9 mouse cellular contexts compared by ENCODE assay signal in genomic region chr7:128344928-128345653, GRCm38 (mm10). TPM values are rescaled to one million over a fixed set of nuclear protein-coding genes. Genes with fewer than 3 reads are reported as not detected.
A peak's percentile ranks its signal among the peaks of the same experiment; 100 is the strongest.
DNase-seq lines count a peak whose midpoint lies in the region; ATAC-seq and TF ChIP-seq lines count a peak whose summit lies in the region.
"Had no signal": no experiment of that assay in that cellular context is flagged by ENCODE, and none has a peak within 500 bp of the region (broad histone marks: within the 10 kb centered on the region; RNA-seq: fewer than 3 reads in every experiment).

No protein-coding gene starts in this region.

- H3K36me3 ChIP-seq in C2C12 (ENCODE audit: control insufficient read depth, insufficient read depth) = no peaks in the 10 kb centered on the region
- no peaks in the 10 kb centered on the region for H3K36me3 ChIP-seq in embryonic facial prominence, embryonic 12.5 days
- H3K36me3 ChIP-seq in heart, embryonic 12.5 days = no peaks in the 10 kb centered on the region
- H3K36me3 ChIP-seq in liver, embryonic 14.5 days (replicated peaks; ENCODE audit: control insufficient read depth, insufficient read depth, low read depth) = no peaks in the 10 kb centered on the region
- H3K36me3 ChIP-seq: heart, embryonic 13.5 days had no signal

- no peak overlapping the region for H3ac ChIP-seq in C2C12 (ENCODE audit: control insufficient read depth, insufficient read length, low read depth)

- H3K4me2 ChIP-seq in embryonic facial prominence, embryonic 12.5 days (replicated peaks) = no peak overlapping the region
- H3K4me2 ChIP-seq in heart, embryonic 12.5 days = no peak overlapping the region
- no peak overlapping the region for H3K4me2 ChIP-seq in liver, embryonic 14.5 days (ENCODE audit: low read depth)
- H3K4me2 ChIP-seq: heart, embryonic 13.5 days had no signal

- 59% methylated on average over 6 of the region's 6 CpGs for WGBS in embryonic facial prominence, embryonic 12.5 days
- 53% methylated on average over 6 of the region's 6 CpGs for WGBS in heart, embryonic 12.5 days
- WGBS in liver, embryonic 14.5 days (ENCODE audit: insufficient replicate concordance) = 50% methylated on average over 6 of the region's 6 CpGs
- 60% methylated on average over 6 of the region's 6 CpGs for WGBS in olfactory bulb, adult 2 months

- no peaks in the 10 kb centered on the region for H3K9me3 ChIP-seq in embryonic facial prominence, embryonic 12.5 days
- no peaks in the 10 kb centered on the region for H3K9me3 ChIP-seq in heart, embryonic 12.5 days (replicated peaks)
- H3K9me3 ChIP-seq in liver, embryonic 14.5 days (ENCODE audit: control insufficient read depth, low read length) = no peaks in the 10 kb centered on the region
- H3K9me3 ChIP-seq: heart, embryonic 13.5 days had no signal

- TF ChIP-seq EP300 in liver, embryonic 14.5 days (IDR thresholded peaks at IDR 0.05; ENCODE audit: low read depth) = no peak

- no peaks in the 10 kb centered on the region for H3K27me3 ChIP-seq in C2C12 (ENCODE audit: control insufficient read depth, insufficient read depth, insufficient read length)
- no peaks in the 10 kb centered on the region for H3K27me3 ChIP-seq in embryonic facial prominence, embryonic 12.5 days
- no peaks in the 10 kb centered on the region for H3K27me3 ChIP-seq in heart, embryonic 12.5 days (replicated peaks)
- H3K27me3 ChIP-seq in liver, embryonic 14.5 days (ENCODE audit: control insufficient read depth, insufficient read depth, low read length) = no peaks in the 10 kb centered on the region; the same call in 1 of the 2 replicates

- DNase-seq in adrenal gland, postnatal 14 days = peak; percentile 88
- DNase-seq in kidney, postnatal 36 days = peak; percentile 76 to 85
- DNase-seq in liver, embryonic 14.5 days (ENCODE audit: low read depth in 3 of 3, low spot score in 3 of 3) = peak; percentile 35 to 54 (median 39)
- peak; percentile 39 for DNase-seq in testis, postnatal 14 days (ENCODE audit: low spot score)

- 0 out of 2 replicates have a peak, but pooled peaks have one; percentile 25 for ATAC-seq in embryonic facial prominence, embryonic 12.5 days (ENCODE audit: insufficient number of reproducible peaks, insufficient read depth, low FRiP score, low TSS enrichment)
- peak; percentile 66 for ATAC-seq in heart, embryonic 12.5 days (ENCODE audit: insufficient number of reproducible peaks, low FRiP score)
- ATAC-seq in liver, embryonic 14.5 days (ENCODE audit: insufficient read depth) = peak; percentile 69

- H3K27ac ChIP-seq in embryonic facial prominence, embryonic 12.5 days = no peak overlapping the region
- H3K27ac ChIP-seq in heart, embryonic 12.5 days (ENCODE audit: poor library complexity, severe bottlenecking) = no peak overlapping the region
- no peak overlapping the region for H3K27ac ChIP-seq in liver, embryonic 14.5 days
- no peak overlapping the region for H3K27ac ChIP-seq in olfactory bulb, adult 2 months (ENCODE audit: insufficient read depth, low read depth, low read length)
- H3K27ac ChIP-seq: heart, embryonic 13.5 days had no signal

- no peaks in the 10 kb centered on the region for H3K79me2 ChIP-seq in C2C12 (ENCODE audit: control insufficient read depth, insufficient read depth)

- no peak overlapping the region for H3K4me3 ChIP-seq in C2C12 (ENCODE audit: insufficient read depth, poor library complexity, severe bottlenecking)
- no peak overlapping the region for H3K4me3 ChIP-seq in embryonic facial prominence, embryonic 12.5 days
- H3K4me3 ChIP-seq in heart, embryonic 12.5 days = no peak overlapping the region
- H3K4me3 ChIP-seq in liver, embryonic 14.5 days (ENCODE audit: insufficient read depth in 1 of 2, low read depth in 2 of 2, low read length in 2 of 2) = no peak overlapping the region
- H3K4me3 ChIP-seq in olfactory bulb, adult 2 months (ENCODE audit: insufficient read depth, low read depth, low read length) = no peak overlapping the region
- H3K4me3 ChIP-seq: heart, embryonic 13.5 days had no signal

- 0 out of 2 replicates have a peak, but pooled peaks cover 3% of the 10 kb centered on the region for H3K4me1 ChIP-seq in embryonic facial prominence, embryonic 12.5 days
- peaks cover 6% of the 10 kb centered on the region; the same call in 1 of the 2 replicates for H3K4me1 ChIP-seq in heart, embryonic 12.5 days (replicated peaks)
- no peaks in the 10 kb centered on the region for H3K4me1 ChIP-seq in liver, embryonic 14.5 days (replicated peaks; ENCODE audit: control insufficient read depth in 2 of 2, insufficient read depth in 2 of 2, low read length in 1 of 2)
- peaks cover 4% of the 10 kb centered on the region; the same call in 1 of the 2 replicates for H3K4me1 ChIP-seq in olfactory bulb, adult 2 months (ENCODE audit: control insufficient read depth, insufficient read depth, low read length)

- no peak for TF ChIP-seq POLR2A in olfactory bulb, adult 2 months (IDR thresholded peaks at IDR 0.05; ENCODE audit: insufficient read depth, low read depth, low read length)

- no peak overlapping the region for H3K9ac ChIP-seq in embryonic facial prominence, embryonic 12.5 days
- H3K9ac ChIP-seq in heart, embryonic 12.5 days = no peak overlapping the region
- no peak overlapping the region for H3K9ac ChIP-seq in liver, embryonic 14.5 days (replicated peaks)
- H3K9ac ChIP-seq: heart, embryonic 13.5 days had no signal

- TF ChIP-seq CTCF in C2C12 (IDR thresholded peaks at IDR 0.05; ENCODE audit: control insufficient read depth, insufficient read depth, insufficient read length) = peak; percentile 91
- TF ChIP-seq CTCF in liver, embryonic 14.5 days (IDR thresholded peaks at IDR 0.05; ENCODE audit: low read depth) = peak; percentile 100
- TF ChIP-seq CTCF in olfactory bulb, adult 2 months (IDR thresholded peaks at IDR 0.05; ENCODE audit: insufficient read depth, low read depth, low read length) = peak; percentile 93

- no peaks in the 10 kb centered on the region for H3K79me3 ChIP-seq in C2C12 (ENCODE audit: low read depth)

TF ChIP-seq in C2C12, 6 proteins besides CTCF, POLR2A, EP300 and RAD21:
- TF ChIP-seq CEBPB (IDR thresholded peaks at IDR 0.05; ENCODE audit: low read depth) = no peak
- TF ChIP-seq FOSL1 (IDR thresholded peaks at IDR 0.05; ENCODE audit: insufficient read depth, low read length, poor library complexity, severe bottlenecking) = no peak
- TF ChIP-seq USF1 (IDR thresholded peaks at IDR 0.05; ENCODE audit: low read depth) = no peak
- no peak for TF ChIP-seq MAX (IDR thresholded peaks at IDR 0.05)
- TF ChIP-seq MYOG (IDR thresholded peaks at IDR 0.05; ENCODE audit: control insufficient read depth, extremely low read depth, insufficient read length) = no peak
- no peak for TF ChIP-seq MYOD1 (IDR thresholded peaks at IDR 0.05; ENCODE audit: control insufficient read depth, insufficient read length, low read depth)

RNA-seq across cellular contexts. Expression of gene BC017158, which starts 47.1 kb away (rescaled TPM):
- polyA plus RNA-seq in C2C12 (2012; fragmentation: generic; extraction: Trizol) = 13.3 TPM
- total RNA-seq in adrenal gland, postnatal 14 days (2021) = 25.9 and 26.3 TPM in 2 replicates
- polyA plus RNA-seq in embryonic facial prominence, embryonic 12.5 days (2016; fragmentation: Nextera tagmentation; extraction: Ambion mirVana) = 26.3 TPM in 2 replicates
- polyA plus RNA-seq in heart, embryonic 12.5 days (2016; fragmentation: Nextera tagmentation; extraction: Ambion mirVana) = 20.0 and 22.5 TPM in 2 replicates
- polyA plus RNA-seq in liver, embryonic 14.5 days (2012; rRNA removed) = 23.7 and 23.9 TPM in 2 replicates
- polyA plus RNA-seq in liver, embryonic 14.5 days (2014; fragmentation: Nextera tagmentation; extraction: Ambion mirVana) = 16.9 and 17.7 TPM in 2 replicates
- not detected in 2 replicates for polyA plus RNA-seq in olfactory bulb, adult 2 months (2012; ENCODE audit: insufficient read depth, insufficient read length, low replicate concordance, missing spikeins)
